Mouse (Mus musculus) hindbrain, embryonic 15.5 days (tissue): Measurements from ENCODE around the gene Pla2g12a. TPM values are rescaled to one million over a fixed set of nuclear protein-coding genes. Genes with fewer than 3 reads are reported as not detected.

ENCODE experiments used
- ATAC-seq: fragments of 200-750 bp; cut with Nextera tagmentation; 2 replicates; pipeline ENCODE4 v1.8.0; 2017; ENCODE audit warnings: low read depth, moderate number of reproducible peaks, moderate TSS enrichment; ENCODE audit not compliant: low FRiP score
- H3K27ac ChIP-seq: fragments of 300-500 bp; sonication (generic); replicated peaks from 2 replicates; pipeline ENCODE4 v1.5.1; 2015; ENCODE audit warnings: mild to moderate bottlenecking, inconsistent platforms
- H3K27me3 ChIP-seq: fragments of 300-500 bp; sonication (generic); 2 replicates; pipeline ENCODE4 v1.6.1; 2015; ENCODE audit warnings: control low read depth, inconsistent platforms
- H3K36me3 ChIP-seq: fragments of 300-500 bp; sonication (generic); 2 replicates; pipeline ENCODE4 v1.6.1; 2015; ENCODE audit warnings: control low read depth, inconsistent platforms
- H3K4me1 ChIP-seq: fragments of 300-500 bp; sonication (generic); replicated peaks from 2 replicates; pipeline ENCODE4 v1.6.1; 2015; ENCODE audit warnings: control low read depth, inconsistent platforms
- H3K4me2 ChIP-seq: fragments of 300-500 bp; sonication (generic); 2 replicates; pipeline ENCODE4 v1.6.1; 2015; ENCODE audit warnings: moderate library complexity, mild to moderate bottlenecking, inconsistent platforms
- H3K4me3 ChIP-seq: fragments of 300-500 bp; sonication (generic); 2 replicates; pipeline ENCODE4 v1.5.1; 2015; ENCODE audit warnings: mild to moderate bottlenecking, inconsistent platforms
- H3K9ac ChIP-seq: fragments of 300-500 bp; sonication (generic); 2 replicates; pipeline ENCODE4 v1.6.1; 2015; ENCODE audit warnings: inconsistent platforms
- H3K9me3 ChIP-seq: fragments of 300-500 bp; sonication (generic); 2 replicates; pipeline ENCODE4 v1.6.1; 2016; ENCODE audit warnings: control low read depth, inconsistent platforms
- WGBS: fragments of 180-500 bp; shearing (Covaris S2); methylation state at CpG from one replicate; pipeline ENCODE4 v1.1.7; 2015; 5-methylcytosine and 5-hydroxymethylcytosine counted together
- polyA plus RNA-seq: library from polyadenylated mRNA; unstranded; fragments of >200 nt; fragmentation: Nextera tagmentation; extraction: Ambion mirVana; gene quantifications from 2 replicates; pipeline ENCODE4 v1.2.1, GENCODE M21; 2015

The Pla2g12a gene
- polyA plus RNA-seq, 1 experiment from 2014 or later = 38.1 TPM

- 45% methylated on average over 7 of the region's 7 CpGs for WGBS
- Histone ChIP-seq H3K9ac (no peak overlapping the region), H3K4me3 (no peak overlapping the region), H3K36me3 (no peaks in the 10 kb centered on the region), H3K27me3 (no peaks in the 10 kb centered on the region), H3K9me3 (no peaks in the 10 kb centered on the region), H3K4me1 (no peaks in the 10 kb centered on the region), H3K4me2 (no peak overlapping the region), H3K27ac (no peak overlapping the region)
- no peak for ATAC-seq
These were observed 60.7 kb downstream of the Pla2g12a start for GRCm38 (mm10) chr3:129939058-129939457.

- H3K9ac ChIP-seq = no peak overlapping the region
- ATAC-seq = no peak
- no peak overlapping the region for H3K4me3 ChIP-seq
- no peaks in the 10 kb centered on the region for H3K36me3 ChIP-seq
- H3K4me1 ChIP-seq = no peaks in the 10 kb centered on the region
- H3K27ac ChIP-seq = no peak overlapping the region
- no peak overlapping the region for H3K4me2 ChIP-seq
- 93% methylated on average over 2 of the region's 2 CpGs for WGBS
- H3K27me3 ChIP-seq = no peaks in the 10 kb centered on the region
- no peaks in the 10 kb centered on the region for H3K9me3 ChIP-seq
These were observed 62.4 kb downstream of the Pla2g12a start for GRCm38 (mm10) chr3:129940780-129941179.

- WGBS = 93% methylated on average over 1 of the region's 1 CpGs
- Histone ChIP-seq H3K4me3 (no peak overlapping the region), H3K4me1 (no peaks in the 10 kb centered on the region), H3K4me2 (no peak overlapping the region), H3K36me3 (no peaks in the 10 kb centered on the region), H3K27ac (no peak overlapping the region), H3K27me3 (no peaks in the 10 kb centered on the region), H3K9me3 (no peaks in the 10 kb centered on the region), H3K9ac (no peak overlapping the region)
- no peak for ATAC-seq
These were observed 62.9 kb downstream of the Pla2g12a start for GRCm38 (mm10) chr3:129941291-129941690.

- Histone ChIP-seq H3K4me3 (no peak overlapping the region), H3K9me3 (no peaks in the 10 kb centered on the region), H3K9ac (no peak overlapping the region), H3K27me3 (no peaks in the 10 kb centered on the region), H3K4me1 (no peaks in the 10 kb centered on the region), H3K4me2 (no peak overlapping the region), H3K36me3 (no peaks in the 10 kb centered on the region), H3K27ac (no peak overlapping the region)
- ATAC-seq = no peak
- WGBS = 88% methylated on average over 4 of the region's 4 CpGs
These were observed 65.4 kb downstream of the Pla2g12a start for GRCm38 (mm10) chr3:129943813-129944212.

Other genes with a start within 250 kb of the Pla2g12a start
- 1.4 and 2.2 TPM in 2 replicates for gene Egf, start 123.3 kb upstream of the Pla2g12a start, polyA plus RNA-seq
- gene Lrit3, start 74.6 kb upstream of the Pla2g12a start, polyA plus RNA-seq = not detected in 2 replicates
- 0.05 and 0.33 TPM in 2 replicates for gene Rrh, start 56.0 kb upstream of the Pla2g12a start, polyA plus RNA-seq
- 47.0 and 49.3 TPM in 2 replicates for gene Gar1, start 47.2 kb upstream of the Pla2g12a start, polyA plus RNA-seq
- 0.42 and 0.75 TPM in 2 replicates for gene Cfi, start 42.7 kb upstream of the Pla2g12a start, polyA plus RNA-seq
- 22.4 and 25.0 TPM in 2 replicates for gene Casp6, start 22.8 kb downstream of the Pla2g12a start, polyA plus RNA-seq
- gene Mcub, start 91.6 kb downstream of the Pla2g12a start, polyA plus RNA-seq = 5.6 and 6.3 TPM in 2 replicates
- 29.4 and 33.3 TPM in 2 replicates for gene Sec24b, start 182.9 kb downstream of the Pla2g12a start, polyA plus RNA-seq